Mouse (Mus musculus) bone marrow macrophage, adult 2 months (primary cell): ENCODE data around the gene Mvb12b.

ENCODE experiments used
- CTCF ChIP-seq: IDR thresholded peaks from 2 replicates; pipeline ENCODE4 v1.5.1; 2012; ENCODE audit warnings: low read depth, mild to moderate bottlenecking, low read length, moderate library complexity
- POLR2A ChIP-seq: IDR thresholded peaks from 2 replicates; pipeline ENCODE4 v1.6.1; 2012; ENCODE audit warnings: mild to moderate bottlenecking, low read depth, low read length, borderline replicate concordance

GRCm38 (mm10) chr2:33886386-33887327, 1.1 kb downstream of the Mvb12b start:
- no peak for TF ChIP-seq POLR2A
- no peak for TF ChIP-seq CTCF
